27 mouse cellular contexts compared by ENCODE assay signal in the genomic region with DNA sequence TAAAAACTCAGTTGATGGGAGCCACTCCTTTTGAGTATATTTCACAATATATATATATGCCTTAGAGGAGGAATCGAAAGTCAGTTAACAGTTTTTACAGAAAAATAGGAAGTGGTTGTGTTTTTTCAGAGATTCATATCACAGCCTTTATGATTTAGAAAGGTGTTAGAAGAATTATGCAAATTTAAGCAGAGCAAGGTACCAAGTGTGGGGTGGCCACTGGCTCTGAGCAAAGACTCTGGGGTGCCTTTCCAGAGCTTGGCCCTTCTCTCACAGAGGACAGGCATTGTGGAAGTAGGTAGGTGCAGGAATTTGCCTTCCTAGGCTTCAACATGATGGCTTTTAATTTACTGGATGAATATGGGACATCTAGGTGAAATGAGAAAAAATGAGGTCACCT. TPM values are rescaled to one million over a fixed set of nuclear protein-coding genes. Genes with fewer than 3 reads are reported as not detected.
DNase-seq lines count a peak whose midpoint lies in the region; ATAC-seq and TF ChIP-seq lines count a peak whose summit lies in the region.
"Had no signal": no experiment of that assay in that cellular context is flagged by ENCODE, and none has a peak within 500 bp of the region (broad histone marks: within the 10 kb centered on the region; RNA-seq: fewer than 3 reads in every experiment).

No protein-coding gene starts in this region.

- H3K27me3 ChIP-seq in lung, postnatal 0 days (replicated peaks; ENCODE audit: insufficient read depth, low read length) = no peaks in the 10 kb centered on the region
- no peaks in the 10 kb centered on the region for H3K27me3 ChIP-seq in forebrain, embryonic 12.5 days
- H3K27me3 ChIP-seq: liver, embryonic 12.5 days; megakaryocyte, embryonic 14.5 days; neural tube, embryonic 12.5 days had no signal

- peak; percentile 6 for DNase-seq in lung, postnatal 0 days (ENCODE audit: low spot score)
- DNase-seq in lung, postnatal 36 days = no peak
- peak; percentile 54 for DNase-seq in CD4-positive, CD25-positive, alpha-beta regulatory T cell, adult 2 months (ENCODE audit: low read depth, low spot score)
- peak; percentile 73 for DNase-seq in induced T-regulatory cell, adult 2 months (ENCODE audit: low read depth)
- DNase-seq in ovary, postnatal 10 days (ENCODE audit: low spot score) = no peak
- DNase-seq: adrenal gland, adult 8-10 months; cerebellum, adult 2 months; gastrocnemius, postnatal 14 days; kidney, adult 2 months; kidney, postnatal 14 days; left cerebral cortex, postnatal 4 days; lung, embryonic 14.5 days; retina, postnatal 1 day had no signal

- TF ChIP-seq EP300 in lung, postnatal 0 days (IDR thresholded peaks at IDR 0.05) = no peak

- no peak for TF ChIP-seq CTCF in lung, postnatal 0 days (IDR thresholded peaks at IDR 0.05)

- H3K27ac ChIP-seq in lung, postnatal 0 days (ENCODE audit: low read length) = no peak overlapping the region
- H3K27ac ChIP-seq in forebrain, embryonic 12.5 days = no peak overlapping the region
- H3K27ac ChIP-seq: forebrain, embryonic 10.5 days; heart, embryonic 10.5 days; liver, embryonic 12.5 days; neural tube, embryonic 12.5 days had no signal

- no peak overlapping the region for H3K9ac ChIP-seq in lung, postnatal 0 days (replicated peaks; ENCODE audit: low read depth)
- no peak overlapping the region for H3K9ac ChIP-seq in forebrain, embryonic 12.5 days
- H3K9ac ChIP-seq: liver, embryonic 12.5 days; lung, embryonic 14.5 days; neural tube, embryonic 12.5 days had no signal

- H3K4me1 ChIP-seq in lung, postnatal 0 days (ENCODE audit: insufficient read depth, low read depth, low read length) = no peaks in the 10 kb centered on the region
- no peaks in the 10 kb centered on the region for H3K4me1 ChIP-seq in forebrain, embryonic 12.5 days
- H3K4me1 ChIP-seq: forebrain, embryonic 10.5 days; heart, embryonic 10.5 days; liver, embryonic 12.5 days; megakaryocyte, embryonic 14.5 days; neural tube, embryonic 12.5 days had no signal

- WGBS in lung, postnatal 0 days = 70% methylated on average over 1 of the region's 1 CpGs
- 95% methylated on average over 1 of the region's 1 CpGs for WGBS in forebrain, embryonic 12.5 days

- no peaks in the 10 kb centered on the region for H3K36me3 ChIP-seq in lung, postnatal 0 days (ENCODE audit: insufficient read depth, low read length)
- no peaks in the 10 kb centered on the region for H3K36me3 ChIP-seq in forebrain, embryonic 12.5 days (replicated peaks)
- H3K36me3 ChIP-seq: forebrain, embryonic 10.5 days; G1E; heart, embryonic 10.5 days; liver, embryonic 12.5 days; neural tube, embryonic 12.5 days had no signal

- no peak for ATAC-seq in lung, postnatal 0 days
- peak; percentile 67; the same call in 1 of the 2 replicates for ATAC-seq in neutrophil, adult 5-6 weeks (ENCODE audit: extremely low read depth, insufficient number of reproducible peaks, low FRiP score, poor library complexity, severe bottlenecking)
- no peak for ATAC-seq in forebrain, embryonic 12.5 days (ENCODE audit: low FRiP score)
- no peak for ATAC-seq in erythroblast, adult 5-6 weeks (replicated peaks; ENCODE audit: low FRiP score, poor library complexity, severe bottlenecking)
- ATAC-seq: hindbrain, embryonic 16.5 days; liver, embryonic 12.5 days; midbrain, embryonic 16.5 days had no signal

- H3K9me3 ChIP-seq in lung, postnatal 0 days (ENCODE audit: low read length) = no peaks in the 10 kb centered on the region
- no peaks in the 10 kb centered on the region for H3K9me3 ChIP-seq in forebrain, embryonic 12.5 days
- H3K9me3 ChIP-seq: forebrain, embryonic 10.5 days; G1E; heart, embryonic 10.5 days; liver, embryonic 12.5 days; megakaryocyte, embryonic 14.5 days; neural tube, embryonic 12.5 days had no signal

- H3K4me2 ChIP-seq in lung, postnatal 0 days (replicated peaks; ENCODE audit: low read depth, low read length) = no peak overlapping the region
- no peak overlapping the region for H3K4me2 ChIP-seq in forebrain, embryonic 12.5 days
- H3K4me2 ChIP-seq: liver, embryonic 12.5 days; lung, embryonic 14.5 days; neural tube, embryonic 12.5 days had no signal

- H3K4me3 ChIP-seq in lung, postnatal 0 days (ENCODE audit: low read depth, low read length) = no peak overlapping the region
- no peak overlapping the region for H3K4me3 ChIP-seq in forebrain, embryonic 12.5 days (replicated peaks)
- H3K4me3 ChIP-seq: forebrain, embryonic 10.5 days; heart, embryonic 10.5 days; liver, embryonic 12.5 days; megakaryocyte, embryonic 14.5 days; neural tube, embryonic 12.5 days had no signal

RNA-seq across cellular contexts. Expression of gene Ms4a4c, which starts 7.1 kb away (rescaled TPM):
- 1.1 and 1.2 TPM in 2 replicates for polyA plus RNA-seq in lung, postnatal 0 days (2015; fragmentation: Nextera tagmentation; extraction: Ambion mirVana)
- 129 and 133 TPM in 2 replicates for total RNA-seq in neutrophil, adult 5-6 weeks (2017)
- not detected in 2 replicates for polyA plus RNA-seq in forebrain, embryonic 12.5 days (2016; fragmentation: Nextera tagmentation; extraction: Ambion mirVana)
- total RNA-seq in erythroblast, adult 5-6 weeks (2015; ENCODE audit: low replicate concordance) = 13.0 and 20.8 TPM in 2 replicates
- total RNA-seq in erythroblast, adult 5-6 weeks (2017; ENCODE audit: low replicate concordance) = 17.3 and 17.6 TPM in 2 replicates
- total RNA-seq: G1E; gastrocnemius, postnatal 14 days; heart, postnatal 25 days; left cerebral cortex, postnatal 4 days had no signal
- polyA plus RNA-seq: C2C12; forebrain, embryonic 10.5 days; G1E; heart, embryonic 10.5 days had no signal

RNA-seq across cellular contexts. Expression of gene Ms4a4b, which starts 31.7 kb away (rescaled TPM):
- polyA plus RNA-seq in lung, postnatal 0 days (2015; fragmentation: Nextera tagmentation; extraction: Ambion mirVana) = 1.7 and 2.4 TPM in 2 replicates
- total RNA-seq in neutrophil, adult 5-6 weeks (2017) = 44.8 and 59.4 TPM in 2 replicates
- not detected in 2 replicates for polyA plus RNA-seq in forebrain, embryonic 12.5 days (2016; fragmentation: Nextera tagmentation; extraction: Ambion mirVana)
- 6.5 and 8.4 TPM in 2 replicates for total RNA-seq in erythroblast, adult 5-6 weeks (2015; ENCODE audit: low replicate concordance)
- 1.4 and 7.5 TPM in 2 replicates for total RNA-seq in erythroblast, adult 5-6 weeks (2017; ENCODE audit: low replicate concordance)
- total RNA-seq: left cerebral cortex, adult 18-20 months; left cerebral cortex, postnatal 4 days had no signal
- polyA plus RNA-seq: C2C12; forebrain, embryonic 10.5 days; G1E; heart, embryonic 10.5 days; hindbrain, embryonic 16.5 days; liver, embryonic 12.5 days; lung, embryonic 14.5 days; midbrain, embryonic 16.5 days; neural tube, embryonic 12.5 days had no signal

RNA-seq across cellular contexts. Expression of gene Ms4a4a, which starts 36.3 kb away (rescaled TPM):
- 5.6 and 6.6 TPM in 2 replicates for polyA plus RNA-seq in lung, postnatal 0 days (2015; fragmentation: Nextera tagmentation; extraction: Ambion mirVana)
- 1.4 and 3.7 TPM in 2 replicates for total RNA-seq in neutrophil, adult 5-6 weeks (2017)
- 1.4 and 2.4 TPM in 2 replicates for polyA plus RNA-seq in forebrain, embryonic 12.5 days (2016; fragmentation: Nextera tagmentation; extraction: Ambion mirVana)
- 7.9 TPM in 1 of 2 replicates, not detected in the other for total RNA-seq in erythroblast, adult 5-6 weeks (2015; ENCODE audit: low replicate concordance)
- not detected in 2 replicates for total RNA-seq in erythroblast, adult 5-6 weeks (2017; ENCODE audit: low replicate concordance)
- total RNA-seq: G1E had no signal
- polyA plus RNA-seq: C2C12, G1E had no signal

RNA-seq across cellular contexts. Expression of gene Ms4a6c, which starts 57.5 kb away (rescaled TPM):
- polyA plus RNA-seq in lung, postnatal 0 days (2015; fragmentation: Nextera tagmentation; extraction: Ambion mirVana) = 10.8 and 12.6 TPM in 2 replicates
- total RNA-seq in neutrophil, adult 5-6 weeks (2017) = 34.3 and 38.1 TPM in 2 replicates
- polyA plus RNA-seq in forebrain, embryonic 12.5 days (2016; fragmentation: Nextera tagmentation; extraction: Ambion mirVana) = 1.6 and 1.8 TPM in 2 replicates
- total RNA-seq in erythroblast, adult 5-6 weeks (2015; ENCODE audit: low replicate concordance) = 39.6 and 40.1 TPM in 2 replicates
- total RNA-seq in erythroblast, adult 5-6 weeks (2017; ENCODE audit: low replicate concordance) = 22.8 and 32.6 TPM in 2 replicates
- polyA plus RNA-seq: C2C12 had no signal

Comparison
In these comparisons a context has a peak if more than half of its experiments do, and no peak if none do; other contexts are left out.
1. DNase-seq: peak in lung, postnatal 0 days (single experiment), CD4-positive, CD25-positive, alpha-beta regulatory T cell, adult 2 months (single experiment) and induced T-regulatory cell, adult 2 months (single experiment); none in lung, postnatal 36 days (single experiment) and ovary, postnatal 10 days (single experiment).